Mouse (Mus musculus): ENCODE data around the gene Fam198b. TPM values are rescaled to one million over a fixed set of nuclear protein-coding genes. Genes with fewer than 3 reads are reported as not detected.

Fam198b gene
- polyA plus RNA-seq, 2 experiments, result 0.57 to 0.70 TPM

GRCm38 (mm10) chr3:79866089-79866488 lies 18.2 kb upstream of the Fam198b start:
- no peak for TF ChIP-seq EP300 (IDR thresholded peaks at IDR 0.05; ENCODE audit: low read depth)
- no peak for TF ChIP-seq CTCF (IDR thresholded peaks at IDR 0.05; ENCODE audit: low read depth)
- Histone ChIP-seq H3K4me3 (ENCODE audit: insufficient read depth in 1 of 2, low read depth in 2 of 2, low read length in 2 of 2) (no peak overlapping the region), H3K4me2 (ENCODE audit: low read depth) (no peak overlapping the region), H3K9me3 (ENCODE audit: control insufficient read depth, low read length) (no peaks in the 10 kb centered on the region), H3K9ac (replicated peaks) (no peak overlapping the region), H3K36me3 (replicated peaks; ENCODE audit: control insufficient read depth, insufficient read depth, low read depth) (no peaks in the 10 kb centered on the region), H3K4me1 (replicated peaks; ENCODE audit: control insufficient read depth in 2 of 2, insufficient read depth in 2 of 2, low read length in 1 of 2) (no peaks in the 10 kb centered on the region), H3K27me3 (ENCODE audit: control insufficient read depth, insufficient read depth, low read length) (no peaks in the 10 kb centered on the region), H3K27ac (no peak overlapping the region)
- DNase-seq (ENCODE audit: low read depth in 3 of 3, low spot score in 3 of 3), result no peak
- 69% methylated on average over 3 of the region's 3 CpGs for WGBS (ENCODE audit: insufficient replicate concordance)
- ATAC-seq (ENCODE audit: insufficient read depth), result no peak

DNA sequence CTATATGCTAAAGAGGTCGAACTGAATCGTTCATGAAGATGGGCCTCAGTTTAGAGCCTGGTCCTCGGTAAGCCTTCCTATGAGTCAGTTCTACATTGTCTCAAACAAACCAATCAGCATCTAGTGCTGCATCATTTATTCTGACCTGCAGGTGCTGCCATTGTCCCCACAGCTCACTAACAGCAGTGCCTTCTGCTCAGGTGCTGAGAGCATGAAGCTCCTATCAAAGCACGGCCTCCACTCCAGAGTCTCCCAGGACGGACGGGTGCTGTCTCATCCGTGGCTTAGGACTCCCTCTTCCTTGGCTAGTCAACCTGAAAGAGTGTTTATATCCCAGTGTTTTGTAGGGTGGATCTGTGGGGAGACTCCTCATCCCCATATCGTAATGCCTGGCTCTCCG lies 17.8 kb upstream of the Fam198b start:
- H3K36me3 ChIP-seq (replicated peaks; ENCODE audit: control insufficient read depth, insufficient read depth, low read depth), result no peaks in the 10 kb centered on the region
- H3K4me3 ChIP-seq (ENCODE audit: insufficient read depth in 1 of 2, low read depth in 2 of 2, low read length in 2 of 2), result no peak overlapping the region
- DNase-seq (ENCODE audit: low read depth in 3 of 3, low spot score in 3 of 3) (no peak), ATAC-seq (ENCODE audit: insufficient read depth) (no peak)
- H3K9me3 ChIP-seq (ENCODE audit: control insufficient read depth, low read length), result no peaks in the 10 kb centered on the region
- no peaks in the 10 kb centered on the region for H3K4me1 ChIP-seq (replicated peaks; ENCODE audit: control insufficient read depth in 2 of 2, insufficient read depth in 2 of 2, low read length in 1 of 2)
- no peak overlapping the region for H3K27ac ChIP-seq
- whole genome bisulfite sequencing (ENCODE audit: insufficient replicate concordance), result 64% methylated on average over 9 of the region's 9 CpGs
- no peak for TF ChIP-seq EP300 (IDR thresholded peaks at IDR 0.05; ENCODE audit: low read depth)
- no peaks in the 10 kb centered on the region for H3K27me3 ChIP-seq (ENCODE audit: control insufficient read depth, insufficient read depth, low read length)
- no peak overlapping the region for H3K4me2 ChIP-seq (ENCODE audit: low read depth)
- H3K9ac ChIP-seq (replicated peaks), result no peak overlapping the region

GRCm38 (mm10) chr3:79867121-79867709 lies 17.1 kb upstream of the Fam198b start:
- WGBS (ENCODE audit: insufficient replicate concordance), result 23% methylated on average over 1 of the region's 1 CpGs
- no peak for ATAC-seq (ENCODE audit: insufficient read depth)

GRCm38 (mm10) chr3:79875471-79875870 lies 8.9 kb upstream of the Fam198b start:
- no peak for TF ChIP-seq EP300 (IDR thresholded peaks at IDR 0.05; ENCODE audit: low read depth)
- no peak for TF ChIP-seq CTCF (IDR thresholded peaks at IDR 0.05; ENCODE audit: low read depth)
- Histone ChIP-seq H3K27me3 (ENCODE audit: control insufficient read depth, insufficient read depth, low read length) (no peaks in the 10 kb centered on the region), H3K9me3 (ENCODE audit: control insufficient read depth, low read length) (no peaks in the 10 kb centered on the region), H3K4me2 (ENCODE audit: low read depth) (no peak overlapping the region), H3K4me3 (ENCODE audit: insufficient read depth in 1 of 2, low read depth in 2 of 2, low read length in 2 of 2) (no peak overlapping the region), H3K36me3 (replicated peaks; ENCODE audit: control insufficient read depth, insufficient read depth, low read depth) (no peaks in the 10 kb centered on the region), H3K27ac (no peak overlapping the region), H3K9ac (replicated peaks) (no peak overlapping the region), H3K4me1 (replicated peaks; ENCODE audit: control insufficient read depth in 2 of 2, insufficient read depth in 2 of 2, low read length in 1 of 2) (no peaks in the 10 kb centered on the region; a peak in 1 of 4 replicates)
- ATAC-seq (ENCODE audit: insufficient read depth), result no peak
- DNase-seq (ENCODE audit: low read depth in 3 of 3, low spot score in 3 of 3), result no peak
- 76% methylated on average over 5 of the region's 5 CpGs for WGBS (ENCODE audit: insufficient replicate concordance)

More at GRCm38 (mm10) chr3:79867121-79867709, 17.1 kb upstream of the Fam198b start:
- Histone ChIP-seq H3K27me3 (ENCODE audit: control insufficient read depth, insufficient read depth, low read length) (no peaks in the 10 kb centered on the region), H3K4me3 (ENCODE audit: insufficient read depth in 1 of 2, low read depth in 2 of 2, low read length in 2 of 2) (no peak overlapping the region), H3K4me2 (ENCODE audit: low read depth) (no peak overlapping the region), H3K9ac (replicated peaks) (no peak overlapping the region), H3K27ac (no peak overlapping the region), H3K36me3 (replicated peaks; ENCODE audit: control insufficient read depth, insufficient read depth, low read depth) (no peaks in the 10 kb centered on the region), H3K9me3 (ENCODE audit: control insufficient read depth, low read length) (no peaks in the 10 kb centered on the region), H3K4me1 (replicated peaks; ENCODE audit: control insufficient read depth in 2 of 2, insufficient read depth in 2 of 2, low read length in 1 of 2) (no peaks in the 10 kb centered on the region)
- no peak for TF ChIP-seq EP300 (IDR thresholded peaks at IDR 0.05; ENCODE audit: low read depth)
- no peak for TF ChIP-seq CTCF (IDR thresholded peaks at IDR 0.05; ENCODE audit: low read depth)
- no peak for DNase-seq (ENCODE audit: low read depth in 3 of 3, low spot score in 3 of 3)

DNA sequence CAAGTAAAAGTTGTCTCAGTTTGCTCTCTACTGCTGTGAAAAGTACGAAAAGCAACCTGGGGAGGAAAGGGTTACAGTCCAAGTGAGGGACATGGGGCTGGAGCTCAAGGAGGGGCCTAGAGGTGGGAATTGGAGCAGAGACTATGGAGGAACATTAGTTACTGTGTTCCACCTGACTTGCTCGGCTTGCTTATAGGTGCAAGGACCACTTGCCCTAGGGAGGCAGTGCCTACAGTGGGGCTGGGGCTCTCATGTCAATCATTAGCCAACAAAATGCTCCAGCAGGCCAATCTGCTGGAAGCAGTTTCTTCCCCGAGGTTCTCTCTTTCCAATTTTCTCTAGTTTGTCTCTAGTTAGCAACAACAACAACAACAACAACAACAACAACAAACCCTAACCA lies 6.0 kb upstream of the Fam198b start:
- 58% methylated on average over 3 of the region's 3 CpGs for WGBS (ENCODE audit: insufficient replicate concordance)
- TF ChIP-seq EP300 (IDR thresholded peaks at IDR 0.05; ENCODE audit: low read depth) (no peak), CTCF (IDR thresholded peaks at IDR 0.05; ENCODE audit: low read depth) (no peak)
- no peak for ATAC-seq (ENCODE audit: insufficient read depth)

More for the DNA sequence above, 6.0 kb upstream of the Fam198b start:
- Histone ChIP-seq H3K4me3 (ENCODE audit: insufficient read depth in 1 of 2, low read depth in 2 of 2, low read length in 2 of 2) (no peak overlapping the region), H3K36me3 (replicated peaks; ENCODE audit: control insufficient read depth, insufficient read depth, low read depth) (no peaks in the 10 kb centered on the region), H3K9me3 (ENCODE audit: control insufficient read depth, low read length) (no peaks in the 10 kb centered on the region), H3K4me1 (replicated peaks; ENCODE audit: control insufficient read depth in 2 of 2, insufficient read depth in 2 of 2, low read length in 1 of 2) (no peaks in the 10 kb centered on the region; a peak in 1 of 4 replicates), H3K9ac (replicated peaks) (no peak overlapping the region), H3K27me3 (ENCODE audit: control insufficient read depth, insufficient read depth, low read length) (no peaks in the 10 kb centered on the region), H3K4me2 (ENCODE audit: low read depth) (no peak overlapping the region), H3K27ac (no peak overlapping the region)
- no peak for DNase-seq (ENCODE audit: low read depth in 3 of 3, low spot score in 3 of 3)

Measured in liver, embryonic 14.5 days (tissue).